Mouse (Mus musculus) G1E (cell line): Measurements from ENCODE around the gene Mettl2. TPM values are rescaled to one million over a fixed set of nuclear protein-coding genes. Genes with fewer than 3 reads are reported as not detected.

Source experiments
- ATAC-seq: 2 replicates; pipeline ENCODE4 v1.8.0; 2016; ENCODE audit warnings: mild to moderate bottlenecking; ENCODE audit not compliant: insufficient number of reproducible peaks, poor library complexity, low FRiP score, severe bottlenecking; ENCODE audit errors: extremely low read depth
- DNase-seq: peaks from one replicate; pipeline ENCODE4 v3.0.0; 2012; ENCODE audit warnings: low spot score
- H3K27me3 ChIP-seq: 2 replicates; pipeline ENCODE4 v1.6.1; 2012; ENCODE audit warnings: mild to moderate bottlenecking, low read length, inconsistent platforms; ENCODE audit not compliant: insufficient read depth
- H3K36me3 ChIP-seq: replicated peaks from 2 replicates; pipeline ENCODE3; 2012; ENCODE audit warnings: mild to moderate bottlenecking, inconsistent platforms
- H3K4me1 ChIP-seq: 2 replicates; pipeline ENCODE4 v1.6.1; 2012; ENCODE audit warnings: low read depth, low read length, inconsistent platforms, mixed read lengths; ENCODE audit not compliant: insufficient read depth
- H3K4me3 ChIP-seq: 2 replicates; pipeline ENCODE4 v1.5.1; 2012; ENCODE audit warnings: low read depth, mild to moderate bottlenecking, inconsistent platforms, low read length, moderate library complexity, mixed read lengths
- H3K9me3 ChIP-seq: replicated peaks from 2 replicates; pipeline ENCODE4 v1.6.1; 2012; ENCODE audit warnings: inconsistent platforms
- CTCF ChIP-seq: IDR thresholded peaks from 2 replicates; pipeline ENCODE4 v1.5.1; 2012; ENCODE audit warnings: low read depth, low read length, inconsistent platforms, mixed read lengths
- GATA1 ChIP-seq: IDR thresholded peaks from 2 replicates; pipeline ENCODE4 v1.6.1; 2012; ENCODE audit warnings: borderline replicate concordance, low read length, inconsistent platforms, mixed read lengths
- GATA2 ChIP-seq: IDR thresholded peaks from 2 replicates; pipeline ENCODE4 v1.6.1; 2012; ENCODE audit warnings: low read depth, low read length, inconsistent platforms, borderline replicate concordance
- POLR2AphosphoS5 ChIP-seq: IDR thresholded peaks from 2 replicates; pipeline ENCODE4 v1.6.1; 2012; ENCODE audit warnings: low read depth, low read length, inconsistent platforms; ENCODE audit not compliant: insufficient replicate concordance
- TAL1 ChIP-seq: conservative IDR thresholded peaks from 2 replicates; pipeline ENCODE4 v1.6.1; 2012; ENCODE audit warnings: low read depth, low read length, inconsistent platforms, mixed read lengths
- polyA plus RNA-seq: library from polyadenylated mRNA; stranded (reverse); fragments of >175 nt; gene quantifications from 2 replicates; pipeline ENCODE4 v1.2.3, GENCODE M21; 2012
- total RNA-seq, 2 experiments: library from RNA; stranded (forward) in 1 of 2; stranded (reverse) in 1 of 2; fragments of 200-1000 nt in 1 of 2; fragments of >200 nt in 1 of 2; fragmentation: Nextera tagmentation in 1 of 2; gene quantifications; 2 replicates each; pipeline ENCODE4 v1.2.3; 2014 to 2017

Mettl2 gene
- total and polyA plus RNA-seq, 3 experiments, result 14.9 to 62.9 (median 35.5) TPM

- DNase-seq, result peak; percentile 52
- Histone ChIP-seq H3K9me3 (no peaks in the 10 kb centered on the region), H3K4me1 (peaks cover 82% of the 10 kb centered on the region), H3K27me3 (no peaks in the 10 kb centered on the region), H3K4me3 (peak overlapping the region; percentile 64; the same call in 1 of the 2 replicates), H3K36me3 (no peaks in the 10 kb centered on the region)
- TF ChIP-seq GATA2, result no peak
- no peak for TF ChIP-seq POLR2AphosphoS5
- TF ChIP-seq CTCF, result no peak
- TF ChIP-seq TAL1, result peak; percentile 75
- no peak for TF ChIP-seq GATA1
- peak; percentile 74 for ATAC-seq
Measured at GRCm38 (mm10) chr11:105152357-105152899, 26.2 kb downstream of the Mettl2 start.

- no peak for TF ChIP-seq GATA2
- TF ChIP-seq POLR2AphosphoS5, result no peak
- TF ChIP-seq CTCF, result no peak
- no peak for TF ChIP-seq TAL1
- TF ChIP-seq GATA1, result no peak
- peaks cover 90% of the 10 kb centered on the region for H3K4me1 ChIP-seq
- ATAC-seq, result 0 out of 2 replicates have a peak, but pooled peaks have one; percentile 16
Measured at GRCm38 (mm10) chr11:105153068-105153833, 27.0 kb downstream of the Mettl2 start.

GRCm38 (mm10) chr11:105155915-105156314, 29.7 kb downstream of the Mettl2 start:
- no peak overlapping the region for H3K4me3 ChIP-seq
- peaks cover 91% of the 10 kb centered on the region for H3K4me1 ChIP-seq
- peaks cover 17% of the 10 kb centered on the region for H3K36me3 ChIP-seq
- no peak for ATAC-seq
- no peak for DNase-seq
- H3K9me3 ChIP-seq, result no peaks in the 10 kb centered on the region
- TF ChIP-seq GATA1, result no peak
- no peak for TF ChIP-seq CTCF
- TF ChIP-seq TAL1, result no peak
- TF ChIP-seq GATA2, result no peak
- TF ChIP-seq POLR2AphosphoS5, result no peak
- no peaks in the 10 kb centered on the region for H3K27me3 ChIP-seq

More at GRCm38 (mm10) chr11:105153068-105153833, 27.0 kb downstream of the Mettl2 start:
- no peaks in the 10 kb centered on the region for H3K9me3 ChIP-seq
- DNase-seq, result peak; percentile 27
- no peaks in the 10 kb centered on the region for H3K27me3 ChIP-seq
- no peaks in the 10 kb centered on the region for H3K36me3 ChIP-seq
- H3K4me3 ChIP-seq, result peak overlapping the region; percentile 64; the same call in 1 of the 2 replicates

GRCm38 (mm10) chr11:105156748-105157267, 30.6 kb downstream of the Mettl2 start:
- no peak for ATAC-seq
- peaks cover 88% of the 10 kb centered on the region for H3K4me1 ChIP-seq
- no peak for TF ChIP-seq POLR2AphosphoS5
- no peak for TF ChIP-seq GATA1
- TF ChIP-seq CTCF, result no peak
- no peak for TF ChIP-seq TAL1
- TF ChIP-seq GATA2, result no peak
- H3K36me3 ChIP-seq, result peaks cover 26% of the 10 kb centered on the region
- no peak for DNase-seq
- H3K27me3 ChIP-seq, result no peaks in the 10 kb centered on the region
- no peaks in the 10 kb centered on the region for H3K9me3 ChIP-seq
- peak overlapping the region; percentile 70 for H3K4me3 ChIP-seq

GRCm38 (mm10) chr11:105158047-105158446, 31.8 kb downstream of the Mettl2 start:
- TF ChIP-seq POLR2AphosphoS5, result no peak
- TF ChIP-seq GATA2, result no peak
- TF ChIP-seq GATA1, result no peak
- no peak for TF ChIP-seq CTCF
- TF ChIP-seq TAL1, result no peak
- peak overlapping the region; percentile 70 for H3K4me3 ChIP-seq
- H3K36me3 ChIP-seq, result peaks cover 34% of the 10 kb centered on the region
- no peaks in the 10 kb centered on the region for H3K27me3 ChIP-seq
- no peak for DNase-seq
- no peak for ATAC-seq
- H3K4me1 ChIP-seq, result peaks cover 86% of the 10 kb centered on the region
- H3K9me3 ChIP-seq, result no peaks in the 10 kb centered on the region

GRCm38 (mm10) chr11:105159673-105160360, 33.6 kb downstream of the Mettl2 start:
- TF ChIP-seq GATA1 (no peak), TAL1 (no peak), POLR2AphosphoS5 (no peak), CTCF (no peak), GATA2 (no peak)
- peaks cover 3% of the 10 kb centered on the region for H3K9me3 ChIP-seq
- H3K4me3 ChIP-seq, result no peak overlapping the region; the same call in 1 of the 2 replicates
- no peaks in the 10 kb centered on the region for H3K27me3 ChIP-seq
- DNase-seq (no peak), ATAC-seq (no peak)
- H3K4me1 ChIP-seq, result peaks cover 72% of the 10 kb centered on the region
- H3K36me3 ChIP-seq, result peaks cover 39% of the 10 kb centered on the region
